8 mouse cellular contexts compared by ENCODE assay signal in genomic region chr6:86815436-86815835, GRCm38 (mm10). TPM values are rescaled to one million over a fixed set of nuclear protein-coding genes. Genes with fewer than 3 reads are reported as not detected.
A peak's percentile ranks its signal among the peaks of the same experiment; 100 is the strongest.
DNase-seq lines count a peak whose midpoint lies in the region; ATAC-seq and TF ChIP-seq lines count a peak whose summit lies in the region.
"Had no signal": no experiment of that assay in that cellular context is flagged by ENCODE, and none has a peak within 500 bp of the region (broad histone marks: within the 10 kb centered on the region; RNA-seq: fewer than 3 reads in every experiment).

No protein-coding gene starts in this region.

- peak; percentile 46 for DNase-seq in lung, embryonic 14.5 days
- DNase-seq in lung, postnatal 36 days, result no peak
- no peak for DNase-seq in hindbrain, embryonic 14.5 days (ENCODE audit: low spot score)
- no peak for DNase-seq in thymus, postnatal 4 days
- no peak for DNase-seq in gastrocnemius, postnatal 4 days (ENCODE audit: low spot score in 2 of 2)
- DNase-seq: thymus, adult 2 months had no signal

- H3K27ac ChIP-seq in lung, embryonic 14.5 days (ENCODE audit: low read depth), result no peak overlapping the region
- peak overlapping the region; percentile 71 for H3K27ac ChIP-seq in embryonic facial prominence, embryonic 13.5 days
- H3K27ac ChIP-seq in hindbrain, embryonic 14.5 days, result no peak overlapping the region
- H3K27ac ChIP-seq in neural tube, embryonic 14.5 days (ENCODE audit: low read depth, low read length), result no peak overlapping the region

- H3K27me3 ChIP-seq in lung, embryonic 14.5 days (ENCODE audit: insufficient read depth, low read length), result no peaks in the 10 kb centered on the region
- no peaks in the 10 kb centered on the region for H3K27me3 ChIP-seq in embryonic facial prominence, embryonic 13.5 days
- H3K27me3 ChIP-seq in hindbrain, embryonic 14.5 days (ENCODE audit: control insufficient read depth, insufficient read depth, low read length), result no peaks in the 10 kb centered on the region
- no peaks in the 10 kb centered on the region for H3K27me3 ChIP-seq in neural tube, embryonic 14.5 days (ENCODE audit: control insufficient read depth, insufficient read depth, low read length)

- peak overlapping the region; percentile 11; the same call in 1 of the 2 replicates for H3K4me3 ChIP-seq in lung, embryonic 14.5 days (ENCODE audit: low read depth, low read length)
- peak overlapping the region; percentile 21 for H3K4me3 ChIP-seq in embryonic facial prominence, embryonic 13.5 days
- H3K4me3 ChIP-seq in hindbrain, embryonic 14.5 days (replicated peaks; ENCODE audit: low read length), result no peak overlapping the region
- H3K4me3 ChIP-seq in neural tube, embryonic 14.5 days (ENCODE audit: low read depth, low read length), result no peak overlapping the region

- H3K4me1 ChIP-seq in lung, embryonic 14.5 days (ENCODE audit: insufficient read depth), result peaks cover 3% of the 10 kb centered on the region; the same call in 1 of the 2 replicates
- H3K4me1 ChIP-seq in embryonic facial prominence, embryonic 13.5 days, result peaks cover 13% of the 10 kb centered on the region
- no peaks in the 10 kb centered on the region for H3K4me1 ChIP-seq in hindbrain, embryonic 14.5 days (replicated peaks; ENCODE audit: control insufficient read depth, insufficient read depth, low read length)
- no peaks in the 10 kb centered on the region for H3K4me1 ChIP-seq in neural tube, embryonic 14.5 days (ENCODE audit: control insufficient read depth, insufficient read depth, low read length)

- no peaks in the 10 kb centered on the region for H3K36me3 ChIP-seq in lung, embryonic 14.5 days (ENCODE audit: insufficient read depth)
- H3K36me3 ChIP-seq in embryonic facial prominence, embryonic 13.5 days, result no peaks in the 10 kb centered on the region
- no peaks in the 10 kb centered on the region for H3K36me3 ChIP-seq in hindbrain, embryonic 14.5 days (replicated peaks; ENCODE audit: control insufficient read depth, insufficient read depth)
- no peaks in the 10 kb centered on the region for H3K36me3 ChIP-seq in neural tube, embryonic 14.5 days (ENCODE audit: control insufficient read depth, insufficient read depth, low read length)

- peak overlapping the region; percentile 44 for H3K4me2 ChIP-seq in lung, embryonic 14.5 days
- peak overlapping the region; percentile 53 for H3K4me2 ChIP-seq in embryonic facial prominence, embryonic 13.5 days
- peak overlapping the region; percentile 35 for H3K4me2 ChIP-seq in hindbrain, embryonic 14.5 days (replicated peaks)
- peak overlapping the region; percentile 15 for H3K4me2 ChIP-seq in neural tube, embryonic 14.5 days (ENCODE audit: low read depth, low read length)

- no peaks in the 10 kb centered on the region for H3K9me3 ChIP-seq in lung, embryonic 14.5 days (ENCODE audit: low read depth, low read length)
- H3K9me3 ChIP-seq in embryonic facial prominence, embryonic 13.5 days, result no peaks in the 10 kb centered on the region
- H3K9me3 ChIP-seq in hindbrain, embryonic 14.5 days (ENCODE audit: control insufficient read depth, low read length), result no peaks in the 10 kb centered on the region
- H3K9me3 ChIP-seq in neural tube, embryonic 14.5 days (ENCODE audit: control insufficient read depth, low read length), result no peaks in the 10 kb centered on the region

- no peak for TF ChIP-seq CTCF in lung, embryonic 14.5 days (IDR thresholded peaks at IDR 0.05; ENCODE audit: low read depth)

- no peak for ATAC-seq in lung, embryonic 14.5 days (ENCODE audit: insufficient read depth)
- no peak for ATAC-seq in embryonic facial prominence, embryonic 13.5 days (ENCODE audit: insufficient number of reproducible peaks, insufficient read depth, low FRiP score, low TSS enrichment, low read depth)
- no peak for ATAC-seq in hindbrain, embryonic 14.5 days (ENCODE audit: low FRiP score)
- ATAC-seq in neural tube, embryonic 14.5 days (ENCODE audit: low read depth), result no peak

- H3K9ac ChIP-seq in lung, embryonic 14.5 days, result no peak overlapping the region
- peak overlapping the region; percentile 40; the same call in 1 of the 2 replicates for H3K9ac ChIP-seq in embryonic facial prominence, embryonic 13.5 days
- no peak overlapping the region for H3K9ac ChIP-seq in hindbrain, embryonic 14.5 days
- H3K9ac ChIP-seq in neural tube, embryonic 14.5 days (replicated peaks; ENCODE audit: low read depth, low read length), result no peak overlapping the region

- WGBS in lung, embryonic 14.5 days, result 2% methylated on average over 7 of the region's 7 CpGs
- WGBS in embryonic facial prominence, embryonic 13.5 days, result 3% methylated on average over 7 of the region's 7 CpGs
- WGBS in hindbrain, embryonic 14.5 days, result 9% methylated on average over 7 of the region's 7 CpGs
- WGBS in neural tube, embryonic 14.5 days, result 6% methylated on average over 7 of the region's 7 CpGs

RNA-seq across cellular contexts. Expression of gene Anxa4, which starts 22.1 kb away (rescaled TPM):
- polyA plus RNA-seq in lung, embryonic 14.5 days (2014; fragmentation: Nextera tagmentation; extraction: Ambion mirVana), result 90.4 and 100 TPM in 2 replicates
- 32.5 and 34.7 TPM in 2 replicates for polyA plus RNA-seq in embryonic facial prominence, embryonic 13.5 days (2015; fragmentation: Nextera tagmentation; extraction: Ambion mirVana)
- polyA plus RNA-seq in hindbrain, embryonic 14.5 days (2014; fragmentation: Nextera tagmentation; extraction: Ambion mirVana), result 5.2 and 5.7 TPM in 2 replicates
- 2.9 and 4.9 TPM in 2 replicates for polyA plus RNA-seq in neural tube, embryonic 14.5 days (2014; fragmentation: Nextera tagmentation; extraction: Ambion mirVana)
- total RNA-seq in gastrocnemius, postnatal 4 days (2021), result 10 to 100 TPM; 48.9 to 49.5 TPM

RNA-seq across cellular contexts. Expression of gene Aak1, which starts 33.9 kb away (rescaled TPM):
- 18.3 and 20.7 TPM in 2 replicates for polyA plus RNA-seq in lung, embryonic 14.5 days (2014; fragmentation: Nextera tagmentation; extraction: Ambion mirVana)
- polyA plus RNA-seq in embryonic facial prominence, embryonic 13.5 days (2015; fragmentation: Nextera tagmentation; extraction: Ambion mirVana), result 16.9 and 19.0 TPM in 2 replicates
- 49.8 and 52.7 TPM in 2 replicates for polyA plus RNA-seq in hindbrain, embryonic 14.5 days (2014; fragmentation: Nextera tagmentation; extraction: Ambion mirVana)
- polyA plus RNA-seq in neural tube, embryonic 14.5 days (2014; fragmentation: Nextera tagmentation; extraction: Ambion mirVana), result 47.2 and 53.6 TPM in 2 replicates
- total RNA-seq in gastrocnemius, postnatal 4 days (2021), result 10 to 100 TPM; 57.9 to 69.9 TPM

Comparison
In these comparisons a context has a peak if more than half of its experiments do, and no peak if none do; other contexts are left out.
1. H3K4me3 ChIP-seq: peak in lung, embryonic 14.5 days (single experiment) and embryonic facial prominence, embryonic 13.5 days (single experiment); none in hindbrain, embryonic 14.5 days (single experiment) and neural tube, embryonic 14.5 days (single experiment).
2. Peak in every context shown above with its lines, with median percentiles within 50 percentile points of each other: H3K4me2 ChIP-seq.